Mouse (Mus musculus) heart, adult 11 months (tissue): ENCODE measurements around the gene Aldh1a3.
A peak's percentile ranks its signal among the peaks of the same experiment; 100 is the strongest.

Source experiments
- DNase-seq: peaks from one replicate; pipeline ENCODE4 v3.0.0; 2022

Gene Aldh1a3

DNA sequence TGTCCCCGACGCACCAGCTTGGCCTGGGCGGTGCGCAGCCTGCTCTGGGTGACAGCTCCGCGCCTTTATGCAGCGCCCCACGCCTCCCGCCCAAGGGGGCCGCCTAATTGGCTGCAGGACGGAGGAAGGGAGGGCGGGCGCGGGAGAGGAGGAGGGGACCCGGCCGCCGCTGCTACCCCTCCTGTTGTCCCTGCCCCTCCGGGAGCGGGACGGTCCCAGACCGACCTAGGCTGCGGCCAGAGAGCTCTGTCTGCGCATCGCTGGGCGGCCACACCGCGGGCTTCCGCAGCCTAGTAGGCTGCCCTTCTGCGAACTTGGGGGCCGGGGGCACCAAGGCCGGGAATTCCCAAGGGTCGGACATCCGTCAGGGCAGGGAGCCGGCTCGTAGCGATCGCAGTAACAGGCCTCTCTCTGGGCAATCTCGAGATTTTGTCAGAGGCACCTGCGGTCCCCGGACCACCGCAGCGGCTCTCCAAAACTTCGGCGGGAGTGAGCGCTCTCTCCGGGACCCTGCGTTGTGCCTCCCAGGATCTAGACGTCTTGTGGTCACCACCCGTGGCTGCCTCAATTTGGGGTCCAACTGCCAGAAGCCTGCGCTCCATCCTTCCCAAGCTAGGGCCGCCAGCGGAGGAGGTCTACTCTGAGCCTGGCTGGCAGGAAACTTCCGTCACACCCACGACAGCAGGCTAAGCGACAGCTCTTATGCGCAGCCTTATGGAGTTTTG lies at the start of gene Aldh1a3:
Gene Aldh1a3 (minus strand): TSS at position 81 of the 725 bp plus-strand sequence.
- DNase-seq, result peak; percentile 96

DNA sequence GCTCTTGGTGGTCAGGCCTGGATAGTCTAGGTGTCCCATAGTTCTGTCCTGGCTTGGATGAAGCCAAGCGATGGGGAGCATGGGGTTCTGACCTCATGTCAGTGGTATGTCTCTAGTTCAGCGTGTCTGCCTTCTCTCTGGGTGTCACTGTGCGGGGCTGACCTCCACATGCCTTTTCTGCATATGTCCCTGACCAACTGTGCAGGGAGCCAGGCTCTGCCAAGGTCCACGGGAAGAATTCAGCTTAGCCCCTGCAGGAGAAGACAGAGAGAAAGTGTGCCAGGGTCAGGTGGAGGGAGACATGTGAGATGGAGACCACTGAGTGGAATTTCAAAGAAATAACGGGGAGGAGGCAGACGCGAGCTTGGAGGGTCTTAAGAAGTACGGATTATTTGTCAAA lies 49.0 kb upstream of the Aldh1a3 start:
- DNase-seq, result peak; percentile 61

- no peak for DNase-seq
Observed at GRCm38 (mm10) chr7:66471641-66472216, 44.4 kb upstream of the Aldh1a3 start.

DNA sequence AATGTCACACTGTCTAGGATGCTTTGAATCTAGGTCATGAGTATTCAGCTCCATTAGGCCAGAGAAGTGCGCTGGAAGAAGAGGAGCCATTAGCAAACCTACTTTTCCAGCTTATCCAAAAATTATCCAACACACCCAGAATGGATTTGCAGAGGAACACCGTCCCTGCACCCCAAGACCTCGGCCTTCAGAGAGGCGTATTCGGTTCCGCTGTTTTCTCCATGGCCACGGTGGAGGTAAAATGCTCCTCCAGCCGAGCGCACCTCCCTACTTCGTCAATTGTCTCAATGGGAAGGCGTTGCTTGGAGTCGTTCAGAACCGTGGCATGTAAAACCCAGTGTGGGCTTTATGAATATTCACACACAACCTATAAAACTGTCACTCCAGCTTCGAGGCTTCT lies 39.3 kb upstream of the Aldh1a3 start:
- DNase-seq, result peak; percentile 70

DNA sequence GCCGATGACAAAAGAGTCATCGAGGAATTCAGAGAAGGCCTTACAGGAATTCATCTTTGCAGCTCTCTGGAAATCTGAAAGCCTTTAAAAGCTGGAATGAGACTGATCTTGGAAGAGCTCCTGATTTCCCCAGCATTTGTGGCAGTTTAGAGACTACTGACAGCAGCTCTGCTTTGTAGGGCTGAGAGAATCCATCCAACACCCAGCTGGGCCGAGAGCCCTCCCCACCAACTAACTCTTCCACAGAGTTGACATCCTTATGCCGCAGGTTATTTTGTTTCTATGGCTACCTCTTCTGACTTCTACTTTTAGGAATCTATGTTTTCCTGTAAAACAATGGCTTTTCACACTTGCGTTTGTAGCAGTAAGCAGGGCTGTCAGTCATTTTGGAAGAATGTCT lies 37.9 kb upstream of the Aldh1a3 start:
- peak; percentile 54 for DNase-seq

GRCm38 (mm10) chr7:66463081-66463480 lies 35.8 kb upstream of the Aldh1a3 start:
- peak; percentile 58 for DNase-seq

GRCm38 (mm10) chr7:66451622-66452295 lies 24.4 kb upstream of the Aldh1a3 start:
- DNase-seq, result peak; percentile 86

- peak; percentile 89 for DNase-seq
Observed at GRCm38 (mm10) chr7:66449971-66450752, 22.8 kb upstream of the Aldh1a3 start.

- peak; percentile 61 for DNase-seq
Observed at GRCm38 (mm10) chr7:66448786-66449540, 21.6 kb upstream of the Aldh1a3 start.

GRCm38 (mm10) chr7:66448304-66448703 lies 21.0 kb upstream of the Aldh1a3 start:
- peak; percentile 67 for DNase-seq

- peak; percentile 85 for DNase-seq
Observed at GRCm38 (mm10) chr7:66446860-66447259, 19.5 kb upstream of the Aldh1a3 start.

GRCm38 (mm10) chr7:66445117-66445905 lies 18.0 kb upstream of the Aldh1a3 start:
- peak; percentile 88 for DNase-seq

DNA sequence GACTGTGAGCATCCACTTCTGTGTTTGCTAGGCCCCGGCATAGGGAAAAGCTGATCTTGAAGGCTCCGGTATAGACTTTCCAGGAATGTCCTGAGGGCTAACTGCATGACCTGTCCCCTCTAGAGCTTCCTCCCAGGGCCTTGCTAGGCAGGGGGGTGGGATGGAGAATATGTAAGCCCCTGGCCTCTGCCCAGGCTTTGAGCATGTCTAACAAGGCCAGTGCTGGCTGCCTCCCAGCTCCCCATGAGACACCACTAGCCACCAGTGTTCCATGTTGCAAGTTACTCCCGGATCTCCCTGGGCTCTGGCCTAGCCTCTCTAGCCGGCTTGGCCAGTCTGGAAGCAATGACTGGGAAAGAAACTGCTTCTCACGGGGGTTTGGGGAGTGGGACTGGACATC lies 17.4 kb upstream of the Aldh1a3 start:
- DNase-seq, result peak; percentile 87

- DNase-seq, result peak; percentile 85
Observed at GRCm38 (mm10) chr7:66442501-66443369, 15.4 kb upstream of the Aldh1a3 start.

GRCm38 (mm10) chr7:66438787-66439669 lies 11.7 kb upstream of the Aldh1a3 start:
- DNase-seq, result no peak

DNA sequence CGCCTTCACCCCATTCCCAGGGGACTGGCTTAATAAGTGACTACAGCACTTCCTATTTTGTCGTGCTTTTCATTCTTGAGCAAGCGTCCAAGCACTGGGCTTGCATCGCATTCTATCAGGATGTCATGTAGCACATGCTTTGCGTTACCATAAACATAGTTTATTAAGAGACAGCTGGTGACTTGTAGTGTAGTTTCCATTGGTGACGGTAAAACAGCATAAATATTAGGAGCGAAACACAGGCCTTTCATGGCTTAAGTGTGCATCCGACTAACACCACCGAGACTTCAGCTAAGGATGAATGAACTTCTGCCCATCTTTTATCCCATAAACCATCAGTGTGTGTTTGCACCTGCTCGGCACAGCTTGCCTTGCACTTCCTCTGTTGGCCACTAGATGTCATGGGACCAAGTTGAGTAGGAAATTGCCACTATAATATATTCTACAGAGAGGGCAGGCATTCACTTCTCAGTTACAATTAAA lies 7.2 kb upstream of the Aldh1a3 start:
- no peak for DNase-seq

- DNase-seq, result no peak
Observed at GRCm38 (mm10) chr7:66427053-66427436, 272 bp downstream of the Aldh1a3 start.

GRCm38 (mm10) chr7:66421903-66422302 lies 5.4 kb downstream of the Aldh1a3 start:
- DNase-seq, result no peak

- DNase-seq, result no peak
Observed at GRCm38 (mm10) chr7:66418981-66419380, 8.3 kb downstream of the Aldh1a3 start.
